Mouse (Mus musculus): ENCODE results near the gene Arhgap24.

- TF ChIP-seq POLR2A (IDR thresholded peaks at IDR 0.05; ENCODE audit: low read depth, low read length) (no peak), EP300 (IDR thresholded peaks at IDR 0.05; ENCODE audit: low read length) (no peak), BHLHE40 (IDR thresholded peaks at IDR 0.05; ENCODE audit: low read depth, low read length) (0 out of 2 replicates have a peak, but pooled peaks have one; percentile 21)
Observed at GRCm38 (mm10) chr5:102693871-102694270, 212.7 kb downstream of the Arhgap24 start.
